Mouse (Mus musculus): ENCODE results near the gene Rab13.

The Rab13 gene

DNA sequence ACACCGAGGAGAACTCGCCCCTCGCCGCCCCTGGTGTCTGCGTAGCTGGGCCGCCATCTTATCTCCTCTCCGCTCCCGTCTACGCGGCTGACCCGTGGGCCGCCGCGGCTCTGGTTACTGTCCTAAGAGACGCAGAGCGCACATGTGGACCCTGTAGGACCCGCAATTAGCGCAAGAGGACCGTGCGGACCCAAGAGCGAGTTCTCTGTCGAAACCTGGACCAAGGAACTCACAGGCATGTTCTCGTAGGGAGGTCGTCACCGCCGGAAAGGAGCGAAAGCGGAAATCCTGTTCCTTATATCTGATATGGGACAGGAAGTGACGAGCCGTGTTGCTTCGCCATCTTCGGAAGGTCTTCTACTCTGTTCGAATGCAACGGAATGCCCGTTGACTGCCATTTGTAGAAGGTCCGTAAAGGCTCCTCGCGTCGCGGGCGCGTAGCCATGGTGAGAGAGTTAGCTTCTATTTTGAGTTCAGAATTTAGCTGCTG lies at the start of gene Rab13, which contains the start of gene Rps27:
Gene Rab13, plus strand, starts transcription at position 319 of the 490 bp plus-strand sequence.
Gene Rps27, minus strand, starts transcription at position 275 of the 490 bp plus-strand sequence.
- DNase-seq (ENCODE audit: low spot score in 2 of 2) = peak; percentile 82 to 85

DNA sequence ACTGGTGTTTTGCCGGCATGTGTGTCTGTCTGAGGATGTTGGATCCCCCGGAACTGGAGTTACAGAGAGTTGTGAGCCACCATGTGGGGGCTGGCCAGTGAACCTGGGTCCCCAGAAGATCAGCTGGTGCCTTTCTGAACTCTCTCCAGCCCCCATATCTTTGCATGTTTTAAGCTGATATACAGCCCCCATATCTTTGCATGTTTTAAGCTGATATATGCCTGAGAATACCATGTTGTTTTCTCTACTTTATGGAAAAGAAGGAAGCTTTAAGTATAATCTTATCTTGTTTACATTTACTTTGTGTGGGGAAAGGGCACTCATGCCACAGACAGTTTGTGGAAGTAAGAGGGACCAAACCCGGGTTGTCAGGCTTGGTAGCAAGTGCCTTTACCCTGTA lies 33.9 kb upstream of the Rab13 start:
- no peak for DNase-seq (ENCODE audit: low spot score in 2 of 2)

DNA sequence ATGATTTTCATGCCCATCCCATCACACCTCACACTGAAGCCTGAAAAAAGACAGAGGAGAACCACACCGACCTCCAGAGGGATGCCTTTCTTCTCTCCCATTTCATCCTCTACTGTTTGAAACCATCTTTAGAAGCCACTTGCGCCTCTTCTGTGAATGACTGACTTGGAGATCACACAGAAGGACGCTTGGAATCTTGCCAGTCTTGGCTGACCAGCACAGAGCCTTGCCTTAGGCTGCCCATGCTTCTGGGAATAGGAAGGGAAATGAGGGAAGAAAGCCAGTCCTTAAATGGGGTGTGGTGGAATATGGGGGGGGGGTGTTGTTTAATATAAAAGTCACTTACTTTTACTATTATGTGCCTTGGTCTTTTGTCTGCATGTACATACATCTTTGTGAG lies 29.9 kb upstream of the Rab13 start:
- DNase-seq (ENCODE audit: low spot score in 2 of 2) = no peak

DNA sequence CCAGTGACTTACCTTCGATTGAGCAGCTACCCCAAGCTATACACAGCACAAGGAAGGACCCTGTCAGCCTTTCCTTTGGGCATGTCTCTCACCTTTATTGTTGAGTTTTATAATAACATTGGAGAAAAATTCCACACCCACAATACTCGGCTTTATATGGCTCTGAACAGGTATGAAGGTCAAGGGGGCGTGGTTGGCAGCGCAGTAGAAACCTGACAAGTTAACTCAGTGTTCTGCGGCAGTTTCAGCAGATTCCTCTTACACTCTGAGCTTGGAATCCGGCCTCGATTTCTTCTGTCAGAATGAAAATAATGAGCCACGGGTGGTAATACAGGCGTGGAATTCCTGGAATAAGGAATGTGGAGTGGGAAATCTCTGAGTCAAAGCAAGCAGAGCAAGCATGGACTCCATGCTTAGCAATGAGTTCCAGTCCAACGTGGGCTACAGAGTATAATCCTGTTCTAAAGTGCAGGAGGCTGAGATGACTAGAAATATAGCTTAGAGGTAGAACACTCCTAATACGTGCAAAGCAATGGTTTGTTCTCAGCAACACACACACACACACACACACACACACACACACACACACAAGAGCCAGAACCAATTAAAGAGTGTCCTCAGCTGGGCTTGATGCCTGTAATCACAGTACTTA lies 22.5 kb upstream of the Rab13 start:
- DNase-seq (ENCODE audit: low spot score in 2 of 2) = no peak

DNA sequence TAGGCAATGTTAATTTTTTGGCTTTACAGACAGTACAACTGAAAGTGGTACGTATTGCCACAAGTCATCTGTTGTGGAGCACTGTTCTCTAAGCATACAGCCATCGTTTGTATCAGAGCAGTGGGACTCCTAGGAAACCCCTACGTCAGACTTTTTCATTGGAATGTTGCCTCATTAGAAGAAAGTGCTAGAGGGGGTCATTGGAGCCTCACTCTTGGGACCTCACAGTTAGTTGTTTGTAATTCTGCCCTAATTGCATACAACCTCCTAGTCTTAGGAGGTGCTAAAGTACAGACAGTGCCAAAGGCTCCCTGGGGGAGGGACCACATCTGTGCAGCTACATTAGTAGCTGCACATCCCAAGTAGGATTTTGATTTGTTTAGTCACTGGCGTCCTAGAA lies 18.7 kb upstream of the Rab13 start:
- no peak for DNase-seq (ENCODE audit: low spot score in 2 of 2)

DNA sequence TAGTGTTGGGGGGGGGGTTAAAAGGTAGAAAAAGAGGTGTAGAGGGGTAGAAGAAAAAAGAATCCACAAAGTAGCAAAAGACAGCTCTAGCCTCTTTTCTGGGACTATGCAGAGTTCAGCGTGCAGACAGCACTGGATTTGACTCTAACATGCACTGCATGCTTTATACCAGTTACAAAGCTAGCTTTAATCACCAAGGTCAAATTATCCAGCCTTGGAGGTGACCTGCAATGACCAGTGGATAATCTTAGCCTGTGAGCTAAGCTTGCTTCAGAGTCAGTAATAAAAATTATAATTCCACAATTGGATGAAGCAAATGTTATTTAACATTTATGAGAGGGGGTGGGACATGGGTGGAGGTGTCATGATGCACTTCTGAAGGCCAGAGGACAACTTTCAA lies 17.9 kb upstream of the Rab13 start:
- no peak for DNase-seq (ENCODE audit: low spot score in 2 of 2)

GRCm38 (mm10) chr3:90197548-90197947 lies 15.9 kb upstream of the Rab13 start:
- no peak for DNase-seq (ENCODE audit: low spot score in 2 of 2)

GRCm38 (mm10) chr3:90202884-90203283 lies 10.6 kb upstream of the Rab13 start:
- DNase-seq (ENCODE audit: low spot score in 2 of 2) = no peak

- DNase-seq (ENCODE audit: low spot score in 2 of 2) = no peak
Observed at GRCm38 (mm10) chr3:90203619-90204018, 9.9 kb upstream of the Rab13 start.

- DNase-seq (ENCODE audit: low spot score in 2 of 2) = no peak
Observed at GRCm38 (mm10) chr3:90204582-90204981, 8.9 kb upstream of the Rab13 start.

DNA sequence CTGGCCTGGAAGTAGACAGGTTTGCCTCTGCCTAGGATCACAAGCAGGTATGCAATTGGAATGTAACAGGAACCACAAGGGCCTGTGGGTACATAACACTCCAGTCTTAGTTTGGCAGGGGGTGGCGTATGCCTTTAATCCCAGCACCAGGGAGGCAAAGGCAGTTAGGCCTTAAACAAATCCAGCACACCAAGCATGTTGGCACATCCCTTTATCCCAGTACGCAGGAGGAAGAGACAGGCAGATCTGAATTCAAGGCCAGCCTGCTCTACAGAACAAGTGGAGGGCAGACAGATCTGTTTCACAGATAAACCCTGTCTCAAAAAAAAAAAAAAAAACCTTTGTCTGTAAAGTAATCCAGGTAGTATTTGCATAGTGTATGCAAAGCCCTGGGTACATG lies 4.8 kb upstream of the Rab13 start:
- DNase-seq (ENCODE audit: low spot score in 2 of 2) = no peak

DNA sequence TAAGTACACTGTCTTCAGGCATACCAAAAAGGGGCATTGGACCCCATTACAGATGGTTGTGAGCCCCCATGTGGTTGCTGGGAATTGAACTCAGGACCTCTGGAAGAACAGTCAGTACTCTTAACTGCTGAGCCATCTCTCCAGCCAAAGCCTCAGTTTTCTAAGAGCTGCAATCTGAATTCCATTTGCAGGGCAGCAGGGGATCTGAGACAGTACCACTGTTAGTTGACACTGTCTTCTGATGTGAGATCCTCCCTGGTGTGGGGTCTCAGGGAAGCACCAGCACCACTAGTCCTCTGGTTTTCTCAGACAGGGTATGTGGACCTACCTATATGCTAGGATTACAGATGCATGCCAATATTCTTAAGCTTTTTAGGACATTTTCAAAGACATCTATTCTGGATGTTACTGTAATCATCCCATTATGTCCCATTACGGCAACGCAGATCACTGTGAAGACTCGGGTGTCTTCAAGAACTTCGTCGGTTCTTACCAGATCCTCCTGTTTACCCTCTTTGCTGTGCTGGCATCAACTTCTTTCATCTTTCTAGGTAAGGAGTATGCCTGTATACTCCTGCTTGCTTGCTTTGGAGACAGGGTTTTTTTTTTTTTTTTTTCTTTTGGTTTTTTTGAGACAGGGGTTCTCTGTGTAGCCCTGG lies 3.5 kb upstream of the Rab13 start:
- no peak for DNase-seq (ENCODE audit: low spot score in 2 of 2)

DNA sequence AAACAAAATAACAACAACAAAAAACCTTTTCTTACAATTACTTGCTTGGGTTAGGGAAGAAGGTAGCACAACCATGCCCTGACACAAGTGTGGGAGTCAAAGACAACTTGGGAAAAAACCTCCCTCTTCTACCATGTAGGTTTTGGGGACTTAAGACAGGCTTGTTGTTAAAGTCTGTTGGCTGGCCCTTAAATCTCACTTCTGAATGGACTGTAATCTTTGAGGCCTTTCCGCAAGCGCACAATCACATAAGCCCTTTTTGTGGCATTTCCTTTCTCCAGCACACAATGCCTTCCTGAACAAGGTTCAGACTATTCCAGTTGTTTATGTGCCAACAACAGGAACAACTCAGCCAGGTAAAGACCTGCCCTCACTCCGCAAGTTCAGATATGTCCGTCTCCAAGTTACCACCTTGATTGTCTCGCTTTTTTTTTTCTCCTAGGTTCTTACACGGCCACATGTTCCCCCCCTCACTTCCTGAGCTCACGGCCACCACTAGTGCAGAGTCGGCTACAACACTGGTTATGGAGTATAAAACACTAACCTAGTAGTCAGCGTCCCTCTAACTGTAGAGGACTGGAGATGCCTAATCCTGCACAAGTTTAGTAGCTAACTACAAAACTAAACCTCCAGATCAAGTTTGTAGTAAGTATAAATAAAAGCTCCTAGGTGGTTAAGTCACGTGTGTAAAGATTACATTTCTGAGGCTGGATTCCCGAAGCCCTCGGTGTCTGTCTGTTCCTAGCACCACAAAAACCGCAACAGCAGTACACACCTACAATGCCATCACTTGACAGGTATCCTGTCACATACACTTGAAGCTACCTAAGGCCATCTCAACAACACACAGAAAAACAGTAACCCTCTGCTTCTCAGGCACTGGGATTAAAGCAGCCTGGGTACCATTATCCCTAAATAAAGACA lies 1.8 kb upstream of the Rab13 start:
- DNase-seq (ENCODE audit: low spot score in 2 of 2) = no peak

DNA sequence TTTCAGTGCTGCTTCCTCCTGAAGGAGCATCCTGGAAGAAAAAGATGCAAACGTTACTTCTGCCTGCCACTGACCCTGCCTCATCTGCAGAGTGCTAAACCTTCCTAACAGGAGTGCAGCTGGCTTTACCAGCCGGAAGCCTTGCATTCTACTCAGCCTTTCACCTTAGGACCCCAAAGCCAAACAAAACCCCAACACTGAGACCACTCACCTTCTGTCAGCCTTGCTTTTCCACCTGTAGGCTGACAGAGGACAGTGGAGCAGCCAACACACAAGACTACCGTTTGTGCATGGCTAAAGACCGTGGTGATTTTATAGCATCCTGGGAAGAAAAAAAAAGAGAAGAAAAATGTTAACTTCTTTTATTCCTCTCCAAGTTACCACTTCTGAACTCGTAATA lies 772 bp upstream of the Rab13 start:
- no peak for DNase-seq (ENCODE audit: low spot score in 2 of 2)

DNA sequence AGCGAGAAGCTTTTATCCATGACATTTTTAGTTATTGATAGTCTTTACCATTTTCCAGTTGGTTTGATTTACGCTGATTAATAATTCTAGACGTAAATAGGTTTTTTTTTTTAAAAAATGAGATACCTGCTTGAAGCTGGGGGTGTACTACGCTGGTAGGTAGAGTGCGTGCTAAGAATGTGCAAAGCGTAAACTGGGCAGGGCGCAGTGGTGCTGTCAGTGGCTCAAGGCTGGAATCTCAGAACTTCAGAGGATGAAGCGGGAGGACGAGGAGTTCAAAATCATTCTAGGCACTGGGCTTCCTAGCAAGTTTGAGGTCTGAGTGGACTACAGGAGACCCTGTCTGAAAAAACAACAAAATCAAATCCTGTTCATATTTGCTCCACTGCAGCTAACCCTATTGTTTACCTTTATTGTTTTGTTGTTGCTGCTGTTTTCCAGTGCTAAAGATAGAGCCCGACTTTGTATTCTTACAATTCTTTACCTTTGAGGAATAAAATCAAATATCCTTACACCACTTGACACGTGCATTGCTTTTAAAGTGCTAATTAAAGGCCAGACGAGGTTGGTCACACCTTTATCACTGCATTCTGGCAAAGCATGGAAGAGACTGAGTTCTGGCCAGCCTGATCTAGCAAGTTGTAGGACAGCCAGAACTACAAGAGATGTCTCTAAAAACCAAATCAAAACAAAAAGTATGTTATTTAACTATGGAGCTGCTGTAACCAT lies 625 bp downstream of the Rab13 start:
- no peak for DNase-seq (ENCODE audit: low spot score in 2 of 2)

- DNase-seq (ENCODE audit: low spot score in 2 of 2) = no peak
Observed at GRCm38 (mm10) chr3:90215825-90216380, 2.4 kb downstream of the Rab13 start.

GRCm38 (mm10) chr3:90220088-90220487 lies 6.6 kb downstream of the Rab13 start:
- DNase-seq (ENCODE audit: low spot score in 2 of 2) = no peak

DNA sequence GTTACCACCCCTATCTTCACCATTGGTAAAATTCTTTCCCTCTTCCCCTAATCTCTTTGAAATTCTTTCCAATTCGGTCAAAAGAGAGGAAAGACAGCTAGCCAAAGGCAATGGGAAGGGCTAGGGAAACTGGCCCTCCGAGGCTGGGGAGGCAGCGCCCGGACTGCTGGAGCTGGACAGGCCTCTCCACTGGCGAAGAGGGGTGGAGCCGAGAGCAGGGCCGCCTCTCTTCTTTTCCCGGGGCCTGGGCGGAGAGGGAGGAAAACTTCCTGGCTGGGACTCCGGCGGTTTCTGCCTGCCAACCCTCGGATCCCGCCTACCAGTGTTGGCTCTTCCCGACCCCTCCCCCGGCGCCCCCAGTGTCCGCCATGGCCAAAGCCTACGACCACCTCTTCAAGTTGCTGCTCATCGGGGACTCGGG lies 7.0 kb downstream of the Rab13 start:
- DNase-seq (ENCODE audit: low spot score in 2 of 2) = peak; percentile 77 to 87

- no peak for DNase-seq (ENCODE audit: low spot score in 2 of 2)
Observed at GRCm38 (mm10) chr3:90221123-90221522, 7.6 kb downstream of the Rab13 start.

DNA sequence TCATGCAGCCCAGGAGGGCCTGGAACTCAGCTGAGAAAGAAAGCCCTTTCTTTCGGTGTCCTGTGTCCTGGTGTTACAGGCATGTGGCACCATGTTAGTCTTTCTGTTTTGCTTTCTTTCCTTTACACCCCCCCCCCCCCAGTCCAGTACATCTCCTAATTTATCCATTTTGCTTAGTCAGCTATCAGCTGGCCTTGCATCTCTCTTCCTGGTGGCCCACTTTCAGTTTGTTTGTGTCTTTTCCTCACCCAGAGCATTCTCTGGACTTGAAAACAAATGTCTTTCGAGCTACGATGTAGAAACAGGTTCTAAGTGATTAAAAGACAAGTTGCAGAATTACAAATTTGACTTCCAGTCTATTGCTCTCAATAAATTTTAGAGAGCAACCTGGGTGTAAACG lies 9.0 kb downstream of the Rab13 start:
- no peak for DNase-seq (ENCODE audit: low spot score in 2 of 2)

DNA sequence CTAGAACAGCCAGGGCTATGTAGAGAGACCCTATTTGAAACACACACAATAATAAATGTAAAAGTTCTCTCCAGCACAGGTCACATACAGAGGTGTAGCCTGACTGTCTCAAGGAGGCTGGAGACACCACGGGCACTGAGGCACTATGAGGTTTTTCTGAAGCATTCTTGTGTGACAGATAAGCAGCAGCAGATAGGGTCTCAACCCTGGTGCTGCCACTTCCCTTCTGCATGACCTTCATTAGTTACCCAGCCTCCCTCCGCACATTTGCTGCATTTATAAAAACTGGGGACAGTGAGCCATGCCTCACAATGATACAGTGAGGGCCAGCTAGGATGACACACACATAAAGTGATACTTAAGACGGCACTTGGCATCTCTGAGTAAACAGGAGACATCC lies 9.4 kb downstream of the Rab13 start:
- no peak for DNase-seq (ENCODE audit: low spot score in 2 of 2)

Data from urinary bladder, postnatal 4 days (tissue).